Mouse (Mus musculus) MEL (cell line): Measurements from ENCODE around the gene Tfdp2.

Experiments
- CHD2 ChIP-seq: IDR thresholded peaks from 2 replicates; pipeline ENCODE4 v1.6.1; 2011; ENCODE audit warnings: low read length, improper control_type of control experiment
- CTCF ChIP-seq, 3 experiments: IDR thresholded peaks in 2 of 3; conservative IDR thresholded peaks in 1 of 3; 2 replicates each; pipeline ENCODE4 v1.5.1; 2011 to 2012; ENCODE audit warnings: low read length in 3 of 3, low read depth in 2 of 3, mild to moderate bottlenecking in 2 of 3, improper control_type of control experiment in 1 of 3, inconsistent platforms in 1 of 3, mixed read lengths in 1 of 3, moderate library complexity in 1 of 3; ENCODE audit not compliant: control insufficient read depth in 1 of 3, insufficient read depth in 1 of 3, poor library complexity in 1 of 3, severe bottlenecking in 1 of 3
- E2F4 ChIP-seq: IDR thresholded peaks from 2 replicates; pipeline ENCODE4 v1.6.1; 2011; ENCODE audit warnings: low read depth, low read length, improper control_type of control experiment, borderline replicate concordance
- EP300 ChIP-seq, 2 experiments: IDR thresholded peaks; 2 replicates each; pipeline ENCODE4 v1.6.1; 2011; ENCODE audit warnings: improper control_type of control experiment in 2 of 2, low read length in 2 of 2, low read depth in 1 of 2, mild to moderate bottlenecking in 1 of 2
- HCFC1 ChIP-seq: IDR thresholded peaks from 2 replicates; pipeline ENCODE4 v1.6.1; 2012; ENCODE audit warnings: low read depth, mild to moderate bottlenecking, inconsistent platforms, low read length, improper control_type of control experiment, moderate library complexity
- TCF12 ChIP-seq: IDR thresholded peaks from 2 replicates; pipeline ENCODE4 v1.6.1; 2014; ENCODE audit warnings: low read depth, mild to moderate bottlenecking, inconsistent platforms, low read length, improper control_type of control experiment, moderate library complexity

DNA sequence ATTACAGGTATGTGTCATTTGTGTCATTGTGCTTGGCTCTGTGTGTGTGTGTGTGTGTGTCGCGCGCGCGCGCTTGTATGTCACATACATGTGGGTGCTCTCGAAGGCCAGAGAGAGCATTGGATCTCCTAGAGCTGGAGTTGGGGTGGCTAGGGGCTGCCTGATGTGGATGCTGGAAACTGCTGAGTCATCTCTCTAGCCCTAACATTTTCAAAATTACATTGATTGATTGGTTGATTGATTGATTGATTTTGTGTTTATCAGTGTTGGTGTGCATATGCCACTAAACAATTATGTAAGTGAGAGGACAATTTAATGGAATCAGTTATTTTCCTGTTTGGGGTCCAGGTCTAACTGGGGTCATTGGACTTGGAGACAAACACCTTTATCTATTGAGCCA, 96.1 kb downstream of the Tfdp2 start:
- no peak for TF ChIP-seq E2F4
- no peak for TF ChIP-seq CTCF (IDR thresholded peaks at IDR 0.05 in 2 of 3, conservative IDR thresholded peaks at IDR 0.05 in 1 of 3; ENCODE audit: control insufficient read depth in 1 of 3, insufficient read depth in 1 of 3, low read depth in 2 of 3, low read length in 3 of 3, poor library complexity in 1 of 3, severe bottlenecking in 1 of 3)
- TF ChIP-seq CHD2: no peak
- TF ChIP-seq EP300 (IDR thresholded peaks at IDR 0.05; ENCODE audit: low read depth in 1 of 2, low read length in 2 of 2): no peak
- TF ChIP-seq HCFC1: no peak
- TF ChIP-seq TCF12: no peak
